Mouse (Mus musculus): Measurements from ENCODE around the gene Slc44a4. TPM values are rescaled to one million over a fixed set of nuclear protein-coding genes. Genes with fewer than 3 reads are reported as not detected.

Gene Slc44a4
- total and polyA plus RNA-seq, 3 experiments: 1.1 TPM; not detected in 2

GRCm38 (mm10) chr17:34922939-34923338 is 8.7 kb downstream of the Slc44a4 start:
- no peak overlapping the region for H3K9ac ChIP-seq (ENCODE audit: low read depth, low read length)
- H3K4me1 ChIP-seq (ENCODE audit: control insufficient read depth, insufficient read depth, low read length): no peaks in the 10 kb centered on the region
- no peaks in the 10 kb centered on the region for H3K79me2 ChIP-seq (replicated peaks; ENCODE audit: control insufficient read depth, insufficient read depth, low read length)
- intact Hi-C loops (cut with DNase I): no loop called here
- H3K27ac ChIP-seq: no peak overlapping the region
- DNase-seq: no peak
- peak; percentile 39 for TF ChIP-seq CTCF (IDR thresholded peaks at IDR 0.05)
- TF ChIP-seq POLR2A (IDR thresholded peaks at IDR 0.05; ENCODE audit: insufficient read depth, low read depth, low read length): no peak
- TF ChIP-seq EP300 (IDR thresholded peaks at IDR 0.05; ENCODE audit: insufficient read depth, low read depth, low read length): no peak
- no peaks in the 10 kb centered on the region for H3K27me3 ChIP-seq (ENCODE audit: control insufficient read depth, insufficient read depth, low read length)
- 42% methylated on average over 6 of the region's 6 CpGs for WGBS
- H3K36me3 ChIP-seq (ENCODE audit: control insufficient read depth, insufficient read depth, low read length): no peaks in the 10 kb centered on the region
- no peak overlapping the region for H3K4me3 ChIP-seq

GRCm38 (mm10) chr17:34924258-34924657 is 10.0 kb downstream of the Slc44a4 start:
- Histone ChIP-seq H3K4me1 (ENCODE audit: control insufficient read depth, insufficient read depth, low read length) (no peaks in the 10 kb centered on the region), H3K27me3 (ENCODE audit: control insufficient read depth, insufficient read depth, low read length) (no peaks in the 10 kb centered on the region), H3K79me2 (replicated peaks; ENCODE audit: control insufficient read depth, insufficient read depth, low read length) (no peaks in the 10 kb centered on the region), H3K4me3 (no peak overlapping the region), H3K27ac (no peak overlapping the region), H3K9ac (ENCODE audit: low read depth, low read length) (no peak overlapping the region), H3K36me3 (ENCODE audit: control insufficient read depth, insufficient read depth, low read length) (no peaks in the 10 kb centered on the region)
- intact Hi-C loops (cut with DNase I): no loop called here
- 60% methylated on average over 5 of the region's 5 CpGs for WGBS
- TF ChIP-seq POLR2A (IDR thresholded peaks at IDR 0.05; ENCODE audit: insufficient read depth, low read depth, low read length) (no peak), EP300 (IDR thresholded peaks at IDR 0.05; ENCODE audit: insufficient read depth, low read depth, low read length) (no peak), CTCF (IDR thresholded peaks at IDR 0.05) (no peak)
- DNase-seq: no peak

GRCm38 (mm10) chr17:34927306-34928019 is 13.2 kb downstream of the Slc44a4 start:
- Histone ChIP-seq H3K79me2 (replicated peaks; ENCODE audit: control insufficient read depth, insufficient read depth, low read length) (no peaks in the 10 kb centered on the region), H3K27me3 (ENCODE audit: control insufficient read depth, insufficient read depth, low read length) (no peaks in the 10 kb centered on the region), H3K4me3 (no peak overlapping the region), H3K36me3 (ENCODE audit: control insufficient read depth, insufficient read depth, low read length) (no peaks in the 10 kb centered on the region), H3K27ac (no peak overlapping the region), H3K9ac (ENCODE audit: low read depth, low read length) (no peak overlapping the region), H3K4me1 (ENCODE audit: control insufficient read depth, insufficient read depth, low read length) (peaks cover 1% of the 10 kb centered on the region; the same call in 1 of the 2 replicates)
- DNase-seq: no peak
- TF ChIP-seq EP300 (IDR thresholded peaks at IDR 0.05; ENCODE audit: insufficient read depth, low read depth, low read length) (no peak), POLR2A (IDR thresholded peaks at IDR 0.05; ENCODE audit: insufficient read depth, low read depth, low read length) (no peak), CTCF (IDR thresholded peaks at IDR 0.05) (no peak)
- 81% methylated on average over 18 of the region's 18 CpGs for WGBS
- intact Hi-C loops (cut with DNase I): no loop called here

GRCm38 (mm10) chr17:34928841-34929240 is 14.6 kb downstream of the Slc44a4 start:
- WGBS: 33% methylated on average over 4 of the region's 4 CpGs
- H3K4me3 ChIP-seq: no peak overlapping the region
- intact Hi-C loops (cut with DNase I): no loop called here
- no peaks in the 10 kb centered on the region for H3K27me3 ChIP-seq (ENCODE audit: control insufficient read depth, insufficient read depth, low read length)
- TF ChIP-seq POLR2A (IDR thresholded peaks at IDR 0.05; ENCODE audit: insufficient read depth, low read depth, low read length) (no peak), EP300 (IDR thresholded peaks at IDR 0.05; ENCODE audit: insufficient read depth, low read depth, low read length) (no peak), CTCF (IDR thresholded peaks at IDR 0.05) (no peak)
- H3K9ac ChIP-seq (ENCODE audit: low read depth, low read length): no peak overlapping the region
- no peaks in the 10 kb centered on the region for H3K36me3 ChIP-seq (ENCODE audit: control insufficient read depth, insufficient read depth, low read length)
- H3K79me2 ChIP-seq (replicated peaks; ENCODE audit: control insufficient read depth, insufficient read depth, low read length): no peaks in the 10 kb centered on the region
- no peak overlapping the region for H3K27ac ChIP-seq
- DNase-seq: no peak
- peaks cover 1% of the 10 kb centered on the region; the same call in 1 of the 2 replicates for H3K4me1 ChIP-seq (ENCODE audit: control insufficient read depth, insufficient read depth, low read length)

GRCm38 (mm10) chr17:34931061-34931734 is 16.9 kb downstream of the Slc44a4 start, which contains the start of gene Neu1:
TSS of gene Neu1 (plus strand) at chr17:34931253.
- intact Hi-C loops (cut with DNase I): loop anchor here (2.0 kb wide), 2 partner anchors 38 to 50 kb away; partner anchors contain the start of gene Lsm2
- TF ChIP-seq CTCF (IDR thresholded peaks at IDR 0.05) (peak; percentile 94), POLR2A (IDR thresholded peaks at IDR 0.05; ENCODE audit: insufficient read depth, low read depth, low read length) (peak; percentile 88), EP300 (IDR thresholded peaks at IDR 0.05; ENCODE audit: insufficient read depth, low read depth, low read length) (peak; percentile 12; the same call in 1 of the 2 replicates)
- H3K79me2 ChIP-seq (replicated peaks; ENCODE audit: control insufficient read depth, insufficient read depth, low read length): no peaks in the 10 kb centered on the region
- peak within 1 kb of the TSS; percentile 89 for H3K9ac ChIP-seq (ENCODE audit: low read depth, low read length)
- WGBS: 1% methylated on average over 38 of the region's 38 CpGs
- peak within 1 kb of the TSS; percentile 90 for H3K4me3 ChIP-seq
- peaks cover 1% of the 10 kb centered on the region; the same call in 1 of the 2 replicates for H3K4me1 ChIP-seq (ENCODE audit: control insufficient read depth, insufficient read depth, low read length)
- peak; percentile 96 to 99 for DNase-seq
- no peaks in the 10 kb centered on the region for H3K36me3 ChIP-seq (ENCODE audit: control insufficient read depth, insufficient read depth, low read length)
- no peaks in the 10 kb centered on the region for H3K27me3 ChIP-seq (ENCODE audit: control insufficient read depth, insufficient read depth, low read length)
- peak within 1 kb of the TSS; percentile 85 for H3K27ac ChIP-seq

Measured in heart, adult 2 months (tissue).